Mouse (Mus musculus) NIH3T3 (cell line): ENCODE results near the gene Dlk1.
"Not testable (repeated sequence)": the region's sequence is repeated elsewhere in the genome, so short reads cannot be mapped to it uniquely, and the experiment has no call there.

Experiments
- DNase-seq: peaks from one replicate; pipeline ENCODE4 v3.0.0-alpha.2; 2012; ENCODE audit warnings: low read depth

Dlk1 gene

DNA sequence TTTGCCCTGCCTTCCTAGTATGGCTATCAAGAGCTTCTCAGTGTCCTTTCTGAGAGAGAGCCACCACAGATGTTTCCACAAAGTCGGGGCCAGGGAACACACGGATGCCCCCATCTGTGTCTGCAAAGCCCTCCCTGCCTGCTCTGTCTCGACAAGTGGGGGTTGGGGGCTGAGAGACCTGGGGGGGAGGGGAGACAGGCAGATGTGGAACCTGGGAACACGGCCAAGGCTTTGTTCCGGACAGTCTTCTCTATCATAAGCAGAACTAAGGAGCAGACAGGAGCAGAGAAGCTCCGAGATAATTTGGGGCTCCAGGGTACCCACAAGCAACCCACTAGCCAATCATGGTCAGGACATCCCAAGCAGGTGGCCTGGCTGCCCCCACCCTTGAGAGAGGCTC lies 12.6 kb upstream of the Dlk1 start:
- DNase-seq = no peak

DNA sequence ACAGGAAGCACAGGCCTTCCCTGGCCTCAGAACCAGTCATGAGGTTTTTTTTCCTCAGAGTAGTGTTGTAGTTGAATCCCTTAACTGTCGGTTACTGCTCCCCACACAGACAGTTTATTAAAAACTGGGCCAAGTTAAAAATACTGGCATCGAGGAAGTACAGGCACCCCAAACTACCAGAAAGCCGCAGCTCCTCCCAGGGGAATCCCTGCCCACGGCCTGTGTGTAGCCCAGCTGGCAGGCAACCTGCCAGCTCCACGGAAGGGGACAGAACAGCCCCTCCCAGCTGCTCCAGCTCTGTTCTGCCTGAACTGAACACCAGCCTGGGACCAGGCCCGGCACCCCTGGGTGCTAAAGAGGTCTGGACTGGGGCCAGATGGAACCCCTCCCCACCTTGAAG lies 11.3 kb upstream of the Dlk1 start:
- DNase-seq = peak; percentile 86

DNA sequence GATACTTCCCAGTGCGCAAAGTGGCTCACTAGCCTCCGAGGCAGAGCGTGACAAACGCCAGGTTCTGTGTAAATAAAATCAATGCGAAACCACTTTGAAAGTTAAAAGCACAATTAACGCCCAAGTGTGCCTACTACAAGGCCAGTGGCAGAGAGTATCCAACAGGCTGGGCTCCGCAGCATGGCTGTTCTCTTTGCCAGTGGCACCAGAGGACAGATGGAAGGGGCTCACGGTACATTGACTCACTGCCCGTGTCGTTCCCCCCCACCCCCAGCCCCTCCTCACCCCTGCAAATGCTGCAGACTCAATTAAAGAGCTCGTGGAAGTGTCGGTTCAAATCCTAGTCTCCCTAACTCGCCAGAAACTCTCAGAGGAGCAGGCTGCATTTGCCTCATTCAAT lies 10.5 kb upstream of the Dlk1 start:
- DNase-seq = no peak

DNA sequence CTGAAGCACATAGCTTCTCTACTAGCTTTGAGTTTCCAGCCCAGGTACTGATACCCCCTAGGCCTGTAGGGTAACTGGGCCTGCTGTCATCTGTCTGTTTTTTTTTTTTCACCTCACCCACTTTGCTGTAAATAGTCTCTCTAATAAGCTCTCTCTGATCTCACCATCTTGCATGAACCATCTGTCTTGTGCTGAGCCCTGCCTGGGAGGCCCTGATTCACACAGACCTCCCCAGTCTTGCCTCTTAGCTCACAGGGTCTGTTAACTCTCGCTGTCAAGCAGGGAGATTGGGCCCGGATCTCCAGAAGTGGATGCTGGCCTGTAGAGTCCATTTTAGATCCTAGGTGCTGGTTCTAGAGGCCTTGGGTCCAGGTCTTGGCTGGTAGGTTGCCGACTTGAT lies 9.3 kb upstream of the Dlk1 start:
- peak; percentile 55 for DNase-seq

DNA sequence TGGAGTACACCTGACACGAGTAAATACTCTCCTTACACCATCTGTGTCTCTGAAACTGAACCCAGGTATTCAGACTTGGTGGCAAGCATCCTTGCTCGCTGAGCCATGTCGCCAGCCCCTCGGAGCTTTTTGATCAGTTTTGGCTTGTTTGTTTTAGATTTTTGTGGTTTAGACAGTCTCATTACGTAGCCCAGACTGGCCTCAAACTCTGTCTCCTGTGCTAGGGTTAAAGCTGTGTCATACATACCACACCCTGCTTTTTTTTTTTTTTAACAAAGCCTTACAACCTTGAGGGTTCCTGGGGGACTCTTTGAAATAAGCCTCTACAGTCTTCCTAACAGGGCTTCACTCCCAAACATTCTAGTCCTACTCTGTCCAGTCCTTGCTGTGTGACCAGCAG lies 7.6 kb upstream of the Dlk1 start:
- no peak for DNase-seq

DNA sequence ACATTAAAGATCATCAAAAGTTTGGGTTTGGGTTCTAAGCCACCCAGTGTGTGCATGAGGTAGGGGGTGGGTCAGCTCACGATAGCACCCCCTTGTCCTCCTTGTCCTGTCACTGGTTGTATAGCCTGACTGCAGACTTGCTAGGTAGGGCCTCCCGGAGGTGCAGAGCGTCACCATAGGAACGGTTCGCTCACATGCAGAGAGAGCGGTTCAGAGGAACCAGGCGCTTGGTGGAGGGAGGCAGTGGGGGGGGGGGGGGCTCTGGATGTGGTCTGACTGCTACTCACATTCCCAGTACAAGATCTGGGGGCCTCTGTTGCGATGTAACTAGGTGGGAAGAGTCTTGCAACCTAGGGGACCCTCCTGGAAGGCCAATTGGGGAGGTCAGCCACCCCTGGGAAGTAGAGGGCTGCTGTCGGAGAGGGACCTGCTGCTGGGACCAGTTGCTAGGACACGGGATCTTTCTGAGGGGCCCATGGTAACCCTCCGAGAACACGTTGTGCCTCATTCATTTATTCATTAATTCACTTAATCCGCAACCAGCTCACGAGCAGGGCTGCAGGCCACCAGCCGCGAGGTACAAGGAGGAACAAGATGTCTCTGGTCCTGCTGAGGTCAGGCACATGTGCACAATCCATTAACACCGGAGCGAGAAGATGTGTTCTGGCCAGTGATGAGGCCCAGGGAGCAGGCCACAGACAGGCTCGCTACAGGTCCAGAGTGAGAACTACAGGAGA lies 7.0 kb upstream of the Dlk1 start:
- no peak for DNase-seq

DNA sequence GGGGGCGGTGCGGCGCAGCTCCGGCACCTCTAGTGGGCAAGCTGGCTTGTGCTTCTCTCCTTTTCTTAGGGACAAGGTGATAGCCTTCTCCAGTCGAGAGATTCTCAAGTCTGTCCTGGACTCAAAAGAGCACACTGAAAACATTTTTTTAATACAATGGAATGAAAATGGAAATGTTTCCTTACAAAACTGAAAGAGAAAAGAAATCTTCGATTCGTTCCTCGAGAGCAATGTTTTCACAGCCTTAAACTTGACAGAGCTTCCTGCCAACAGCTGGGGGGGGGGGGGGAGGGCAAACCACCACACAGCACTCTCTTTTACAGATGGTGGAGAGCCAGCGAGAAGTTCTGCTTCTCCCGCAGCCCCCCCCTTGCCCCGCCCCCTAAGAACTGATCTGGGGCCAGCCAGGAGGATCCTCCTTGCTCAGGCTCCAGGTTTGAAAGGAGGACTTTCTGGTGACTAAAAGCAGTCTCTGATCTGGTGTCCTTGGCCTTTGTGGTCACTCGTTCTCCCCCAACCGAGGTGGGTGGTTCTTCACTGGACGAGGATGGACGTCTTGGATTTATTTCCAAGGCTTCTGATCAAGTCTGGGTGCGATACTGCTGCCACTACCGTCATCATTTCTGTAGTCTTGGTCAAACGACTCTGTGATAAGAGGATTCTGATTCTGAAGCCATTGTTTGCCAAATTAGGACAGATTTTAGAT lies 6.2 kb upstream of the Dlk1 start:
- DNase-seq = peak; percentile 45

DNA sequence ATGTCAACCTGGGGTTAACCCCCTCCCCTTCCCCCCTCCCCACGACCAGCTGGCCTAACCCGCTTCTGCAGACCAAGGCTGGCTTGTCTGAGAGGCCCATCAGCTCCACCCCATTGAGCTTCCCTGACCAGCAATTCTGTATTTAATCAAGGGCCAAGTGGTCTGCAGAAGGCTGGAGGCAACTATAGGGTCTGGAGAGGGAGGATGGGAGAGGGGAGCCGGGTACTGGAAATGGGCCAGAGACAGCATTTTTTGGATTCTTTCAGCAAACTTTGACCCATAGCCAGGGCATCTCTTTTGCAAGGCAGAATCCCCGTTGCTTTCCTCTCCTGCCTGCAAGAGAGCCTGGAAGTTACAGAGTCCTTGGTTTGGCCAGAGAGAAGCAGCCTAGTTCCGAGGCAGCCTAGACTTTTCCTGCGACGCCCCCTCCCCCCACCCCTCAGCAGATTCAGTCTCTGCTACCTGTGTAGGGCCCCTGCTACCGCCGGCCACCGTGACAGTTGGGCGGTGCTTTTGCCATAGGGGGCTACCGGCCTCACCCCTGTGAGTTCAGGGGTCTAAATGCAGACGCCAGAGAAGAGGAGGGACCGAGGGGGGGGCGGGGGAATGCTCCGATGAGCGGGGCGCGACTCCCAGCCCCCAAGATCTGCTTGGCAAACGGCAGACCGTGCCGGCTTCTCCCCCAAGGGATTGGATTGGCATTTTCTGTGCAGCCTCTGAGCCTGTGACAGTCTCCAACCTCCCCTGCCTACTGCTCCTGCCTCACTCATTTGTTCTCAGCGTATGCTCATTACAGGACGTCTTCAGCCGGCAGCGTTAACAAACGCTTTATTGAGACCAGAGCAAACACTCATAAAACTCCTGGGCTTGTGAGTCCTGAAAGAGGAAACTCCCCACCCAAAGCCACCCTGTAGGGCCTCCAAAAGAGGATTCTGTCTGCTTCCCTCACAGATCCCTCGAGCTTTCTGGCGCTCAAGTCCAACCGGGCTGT lies 2.9 kb upstream of the Dlk1 start:
- DNase-seq = peak; percentile 68

DNA sequence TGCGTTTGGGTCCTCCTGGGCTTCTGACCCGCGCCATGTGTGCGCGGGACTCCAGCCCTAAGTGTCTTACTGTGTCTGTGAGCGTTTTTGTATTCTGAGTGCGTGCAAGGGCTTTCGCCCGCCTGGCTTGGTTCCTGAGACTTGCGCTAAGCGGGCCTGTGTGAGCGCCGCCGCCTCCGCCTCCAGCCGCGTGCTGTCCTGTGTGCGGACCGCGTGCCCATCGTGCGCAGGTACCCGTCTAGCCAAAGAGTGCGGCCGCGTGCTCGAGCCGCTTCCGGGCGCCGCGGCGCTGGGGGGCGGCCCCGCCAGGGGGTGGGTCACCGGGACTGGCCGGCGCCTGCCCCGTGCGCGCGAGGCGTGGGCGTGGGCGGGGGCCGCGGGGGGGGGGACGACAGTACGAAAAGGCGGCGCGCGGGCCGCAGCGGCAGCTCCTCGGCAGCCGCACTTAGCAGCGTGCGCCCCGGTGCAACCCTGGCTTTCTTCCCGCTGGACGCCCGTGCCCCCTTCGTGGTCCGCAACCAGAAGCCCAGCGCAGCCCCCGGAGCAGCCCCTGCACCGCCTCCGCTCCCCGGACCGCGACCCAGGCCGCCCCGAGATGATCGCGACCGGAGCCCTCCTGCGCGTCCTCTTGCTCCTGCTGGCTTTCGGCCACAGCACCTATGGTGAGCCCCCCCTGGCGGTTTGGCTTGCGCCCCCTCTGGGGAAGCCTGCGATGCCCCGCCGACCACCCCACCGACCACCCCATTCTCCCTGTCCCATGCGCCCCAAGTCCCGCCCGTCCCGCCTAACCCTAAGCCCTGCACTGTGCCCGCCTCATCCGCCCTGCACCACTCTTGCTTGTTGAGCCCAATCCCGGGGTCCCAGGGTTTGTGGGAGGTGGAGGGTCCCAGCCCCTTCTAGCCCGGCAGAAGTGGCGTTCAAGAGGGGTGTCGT lies 708 bp downstream of the Dlk1 start:
- peak; percentile 83 for DNase-seq

DNA sequence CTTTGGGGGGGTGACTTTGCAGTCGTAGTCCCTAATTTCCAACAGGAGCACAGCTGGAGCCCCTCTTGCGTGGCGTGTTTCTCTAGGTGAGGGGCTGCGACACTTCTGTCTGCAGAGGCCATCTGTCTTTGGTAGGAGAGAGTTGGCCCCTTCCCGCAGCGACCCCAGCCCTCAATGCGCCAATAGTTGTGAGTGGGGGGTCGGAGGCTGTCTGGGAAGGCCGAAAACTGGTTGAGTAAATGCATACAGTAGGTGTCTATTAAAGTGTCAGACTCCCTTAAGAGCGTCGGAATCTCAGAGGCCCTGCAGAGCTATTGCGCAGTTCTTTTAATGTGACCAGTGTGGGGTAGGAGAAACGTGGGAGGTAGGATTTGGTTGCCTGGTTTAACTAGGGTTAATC lies 1.5 kb downstream of the Dlk1 start:
- no peak for DNase-seq

DNA sequence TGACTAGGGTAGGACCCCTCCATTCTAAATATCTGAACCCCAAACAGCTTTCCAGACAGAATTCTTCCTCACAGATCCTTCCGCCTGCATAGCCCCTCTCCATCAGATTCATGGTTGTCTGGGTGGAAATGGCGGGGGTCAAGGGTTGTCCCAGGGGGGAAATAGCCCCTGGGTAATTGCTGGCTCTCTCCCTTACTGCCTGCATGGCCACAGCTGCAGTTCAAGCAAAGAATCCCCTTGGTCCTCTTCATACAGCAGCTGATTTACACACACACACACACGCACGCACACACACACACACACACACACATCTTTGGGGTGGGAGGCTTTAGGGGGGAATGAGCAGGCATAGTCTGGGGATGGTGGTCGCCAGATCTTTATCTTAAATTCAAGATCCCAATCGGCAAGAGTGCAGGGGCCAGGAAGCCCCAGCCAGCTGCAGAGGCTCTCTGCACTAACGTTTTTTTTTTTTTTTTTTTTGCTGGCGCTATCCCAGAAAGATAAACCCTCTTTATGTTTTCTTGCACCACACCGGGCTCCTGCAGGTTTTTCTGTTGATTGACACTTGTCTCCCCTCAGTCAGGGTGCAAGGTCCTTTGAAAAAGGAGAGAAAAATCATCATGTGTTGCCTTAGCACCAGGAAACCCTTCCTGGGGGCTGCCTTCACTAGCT lies 4.0 kb downstream of the Dlk1 start:
- DNase-seq = no peak

DNA sequence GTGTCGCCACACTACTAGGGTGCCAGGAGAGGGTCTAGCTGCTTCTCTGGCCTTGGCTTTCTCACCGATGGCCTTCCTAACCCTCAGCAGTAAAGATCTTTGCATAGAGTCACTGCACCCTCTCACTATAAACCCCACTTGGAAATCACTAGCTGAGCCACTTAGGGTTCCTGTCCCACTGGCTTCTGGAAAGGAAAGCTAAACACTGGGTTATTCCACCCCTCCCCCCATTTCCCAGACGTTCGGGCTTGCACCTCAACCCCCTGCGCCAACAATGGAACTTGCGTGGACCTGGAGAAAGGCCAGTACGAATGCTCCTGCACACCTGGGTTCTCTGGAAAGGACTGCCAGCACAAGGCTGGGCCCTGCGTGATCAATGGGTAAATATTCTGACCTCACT lies 5.2 kb downstream of the Dlk1 start:
- DNase-seq = no peak

DNA sequence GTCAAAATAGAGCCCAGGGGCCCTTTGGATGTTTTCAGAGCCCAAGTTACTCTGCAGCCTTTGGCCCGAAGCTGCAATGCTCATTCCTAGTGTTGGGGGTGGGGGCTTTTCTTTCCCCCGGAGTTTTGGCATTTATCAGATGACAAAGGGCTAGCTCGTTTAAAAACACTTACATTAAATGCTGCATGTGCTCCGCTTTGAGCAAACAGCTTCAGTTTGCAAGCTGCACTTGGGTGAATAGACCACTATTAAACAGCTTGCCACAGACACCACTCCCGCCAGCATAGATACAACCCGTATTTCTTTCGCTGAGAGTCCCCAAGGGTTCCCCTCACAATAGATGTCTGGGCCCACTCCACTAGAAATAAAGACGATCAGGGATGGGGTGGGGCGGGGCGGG lies 6.3 kb downstream of the Dlk1 start:
- DNase-seq = no peak

DNA sequence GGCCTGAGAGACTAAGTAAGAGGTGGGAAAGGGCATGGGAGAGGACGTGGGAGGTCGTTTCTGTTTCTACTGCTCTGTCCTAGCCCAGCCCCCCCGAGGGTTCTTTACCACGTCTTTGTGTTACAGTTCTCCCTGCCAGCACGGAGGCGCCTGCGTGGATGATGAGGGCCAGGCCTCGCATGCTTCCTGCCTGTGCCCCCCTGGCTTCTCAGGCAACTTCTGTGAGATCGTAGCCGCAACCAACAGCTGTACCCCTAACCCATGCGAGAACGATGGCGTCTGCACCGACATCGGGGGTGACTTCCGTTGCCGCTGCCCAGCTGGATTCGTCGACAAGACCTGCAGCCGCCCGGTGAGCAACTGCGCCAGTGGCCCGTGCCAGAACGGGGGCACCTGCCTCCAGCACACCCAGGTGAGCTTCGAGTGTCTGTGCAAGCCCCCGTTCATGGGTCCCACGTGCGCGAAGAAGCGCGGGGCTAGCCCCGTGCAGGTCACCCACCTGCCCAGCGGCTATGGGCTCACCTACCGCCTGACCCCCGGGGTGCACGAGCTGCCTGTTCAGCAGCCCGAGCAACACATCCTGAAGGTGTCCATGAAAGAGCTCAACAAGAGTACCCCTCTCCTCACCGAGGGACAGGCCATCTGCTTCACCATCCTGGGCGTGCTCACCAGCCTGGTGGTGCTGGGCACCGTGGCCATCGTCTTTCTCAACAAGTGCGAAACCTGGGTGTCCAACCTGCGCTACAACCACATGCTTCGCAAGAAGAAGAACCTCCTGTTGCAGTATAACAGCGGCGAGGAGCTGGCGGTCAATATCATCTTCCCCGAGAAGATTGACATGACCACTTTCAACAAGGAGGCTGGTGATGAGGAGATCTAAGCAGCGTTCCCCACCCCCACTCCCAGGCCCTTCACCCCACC lies 7.1 kb downstream of the Dlk1 start:
- no peak for DNase-seq

DNA sequence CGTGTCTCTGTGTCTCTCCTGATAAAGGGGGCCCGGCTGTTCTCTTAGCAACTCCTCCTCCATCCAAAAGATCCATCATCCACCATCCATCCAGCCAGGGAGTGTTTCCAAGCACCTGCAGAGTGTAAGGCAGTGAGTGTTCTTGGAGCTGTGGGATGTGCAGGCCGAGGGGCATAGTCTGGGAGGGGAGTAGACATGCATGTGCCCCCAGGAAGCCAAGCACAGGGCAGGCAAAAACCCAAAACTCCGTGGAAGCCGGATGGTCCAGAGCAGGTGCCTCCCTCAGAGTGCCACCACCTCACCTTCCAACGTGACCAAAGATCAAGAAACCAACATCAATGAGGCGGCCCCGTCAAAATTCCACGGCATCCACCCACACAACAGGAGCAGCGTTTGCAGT lies 10.0 kb downstream of the Dlk1 start:
- DNase-seq = peak; percentile 54

DNA sequence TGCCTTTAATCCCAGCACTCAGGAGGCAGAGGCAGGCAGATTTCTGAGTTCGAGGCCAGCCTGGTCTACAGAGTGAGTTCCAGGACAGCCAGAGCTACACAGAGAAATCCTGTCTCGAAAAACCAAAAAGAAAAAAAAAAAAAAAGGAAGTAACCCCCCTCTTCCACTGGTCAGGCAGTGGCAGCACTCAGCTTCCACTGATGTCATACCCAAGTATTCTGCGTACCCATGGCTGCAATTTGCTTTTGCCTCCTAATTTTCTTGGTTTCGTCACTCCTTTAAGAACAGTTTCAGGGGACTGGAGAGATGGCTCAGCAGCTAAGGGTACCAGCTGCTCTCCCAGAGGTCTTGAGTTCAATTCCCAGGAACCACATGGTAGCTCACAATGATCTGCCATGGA lies 14.8 kb downstream of the Dlk1 start:
- not testable (repeated sequence) for DNase-seq

DNA sequence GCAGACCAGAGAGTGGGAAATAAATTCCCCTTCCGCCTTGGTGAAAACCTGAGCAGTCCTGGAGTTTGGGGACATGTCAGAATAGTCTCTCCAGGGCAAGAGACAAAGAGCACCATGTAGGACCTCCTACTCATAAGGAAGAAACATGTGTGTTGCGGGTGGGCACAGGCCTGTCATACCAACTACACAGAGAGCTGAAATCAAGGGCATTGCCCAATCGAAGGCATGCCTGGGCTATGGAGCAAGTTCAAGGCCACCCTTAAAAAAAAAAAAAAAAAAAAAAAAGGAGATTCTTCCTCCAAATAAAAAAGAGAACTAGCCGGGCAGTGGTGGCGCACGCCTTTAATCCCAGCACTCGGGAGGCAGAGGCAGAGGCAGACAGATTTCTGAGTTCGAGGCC lies 17.2 kb downstream of the Dlk1 start:
- no peak for DNase-seq

DNA sequence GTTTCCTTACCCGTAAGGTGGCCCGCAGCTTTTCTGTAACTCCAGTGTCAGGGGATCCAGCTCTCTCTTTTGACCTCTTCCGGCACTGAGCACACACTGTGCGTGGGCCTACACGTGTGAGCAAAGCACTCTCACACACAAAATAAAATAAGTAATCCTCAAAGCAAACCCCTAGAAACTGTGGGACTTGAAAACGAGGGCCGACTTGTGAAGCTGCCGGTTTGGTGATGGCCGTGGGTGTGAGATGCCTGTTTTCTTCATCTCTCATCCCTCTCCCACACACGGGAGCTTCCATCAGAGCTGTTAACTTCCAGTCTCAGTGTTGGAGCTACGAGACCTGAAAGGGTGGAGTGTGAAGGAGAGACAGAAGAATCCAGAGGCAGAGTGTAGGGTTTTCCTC lies 20.0 kb downstream of the Dlk1 start:
- DNase-seq = no peak

DNA sequence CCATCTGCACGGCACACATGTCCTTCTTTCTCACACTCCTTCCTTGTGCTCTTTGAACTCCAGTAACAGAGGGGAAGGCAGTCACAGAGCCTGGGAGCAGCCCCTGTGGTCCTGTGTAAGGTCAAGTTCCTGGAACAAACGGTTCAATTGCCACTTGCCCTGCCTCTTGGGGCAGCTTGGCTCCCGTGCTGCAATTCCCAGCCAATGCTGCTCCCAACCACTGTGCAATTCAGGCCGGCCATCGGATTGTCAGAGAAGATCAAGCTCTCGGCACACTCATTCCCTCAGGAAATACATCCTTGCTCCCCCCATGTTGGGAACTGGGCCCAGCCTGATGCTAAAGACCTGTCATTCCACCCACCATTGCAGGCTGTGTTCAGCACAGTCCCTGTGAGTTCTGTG lies 21.0 kb downstream of the Dlk1 start:
- no peak for DNase-seq

DNA sequence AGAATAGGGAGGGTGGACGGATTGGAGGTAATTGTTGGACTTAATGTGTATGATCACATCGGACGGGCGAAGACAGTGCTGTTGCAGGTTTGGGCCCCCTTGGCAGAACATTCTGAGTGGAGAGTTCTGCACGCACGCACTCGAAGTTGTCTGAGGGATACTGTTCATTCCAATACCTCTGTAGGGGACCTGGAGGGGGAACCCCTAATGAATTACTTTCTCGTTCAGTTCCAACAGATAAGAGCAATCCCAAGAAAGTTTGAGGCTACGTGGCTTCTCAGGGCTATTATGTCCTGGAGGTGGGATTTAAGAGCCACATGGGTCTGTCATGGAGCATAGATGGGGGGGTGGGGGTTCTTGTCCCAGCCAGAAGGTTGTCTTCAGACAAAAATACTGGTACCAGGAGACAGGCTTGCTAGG lies 21.6 kb downstream of the Dlk1 start:
- DNase-seq = no peak
